Mouse (Mus musculus) hindbrain, postnatal 0 days (tissue): ENCODE results near the gene Rsbn1l. TPM values are rescaled to one million over a fixed set of nuclear protein-coding genes. Genes with fewer than 3 reads are reported as not detected.

ENCODE experiments used
- ATAC-seq: fragments of 200-750 bp; cut with Nextera tagmentation; 2 replicates; pipeline ENCODE4 v1.8.0; 2017; ENCODE audit warnings: mild to moderate bottlenecking, moderate TSS enrichment, moderate library complexity
- DNase-seq: peaks from one replicate; pipeline ENCODE4 v3.0.0-alpha.2; 2015; ENCODE audit warnings: low spot score
- H3K27ac ChIP-seq: fragments of 300-500 bp; sonication (generic); 2 replicates; pipeline ENCODE4 v1.5.1; 2014; ENCODE audit warnings: mild to moderate bottlenecking
- H3K27me3 ChIP-seq: fragments of 300-500 bp; sonication (generic); 2 replicates; pipeline ENCODE4 v1.6.1; 2014; ENCODE audit warnings: low read length, mixed read lengths; ENCODE audit not compliant: insufficient read depth
- H3K36me3 ChIP-seq: fragments of 300-500 bp; sonication (generic); 2 replicates; pipeline ENCODE4 v1.6.1; 2014; ENCODE audit warnings: low read length, mixed read lengths; ENCODE audit not compliant: insufficient read depth
- H3K4me1 ChIP-seq: fragments of 300-500 bp; sonication (generic); 2 replicates; pipeline ENCODE4 v1.6.1; 2014; ENCODE audit warnings: antibody characterized with exemption, low read length, mixed read lengths; ENCODE audit not compliant: insufficient read depth
- H3K4me2 ChIP-seq: fragments of 300-500 bp; sonication (generic); 2 replicates; pipeline ENCODE4 v1.6.1; 2014; ENCODE audit warnings: low read depth, mild to moderate bottlenecking, low read length, moderate library complexity, mixed read lengths
- H3K4me3 ChIP-seq: fragments of 300-500 bp; sonication (generic); 2 replicates; pipeline ENCODE4 v1.5.1; 2014; ENCODE audit warnings: low read length
- H3K9ac ChIP-seq: fragments of 300-500 bp; sonication (generic); replicated peaks from 2 replicates; pipeline ENCODE4 v1.6.1; 2014; ENCODE audit warnings: mild to moderate bottlenecking, low read length, moderate library complexity, mixed read lengths
- H3K9me3 ChIP-seq: fragments of 300-500 bp; sonication (generic); 2 replicates; pipeline ENCODE4 v1.6.1; 2016; ENCODE audit warnings: low read length, mixed read lengths
- CTCF ChIP-seq: IDR thresholded peaks from 2 replicates; pipeline ENCODE4 v1.5.1; 2016; ENCODE audit warnings: antibody characterized with exemption, control low read depth, low read depth
- WGBS: fragments of 180-500 bp; shearing (Covaris S2); extraction: QIAGEN DNeasy Blood & Tissue Kit; methylation state at CpG from one replicate; pipeline ENCODE4 v1.1.7; 2014; 5-methylcytosine and 5-hydroxymethylcytosine counted together
- polyA plus RNA-seq: library from polyadenylated mRNA; unstranded; fragments of >200 nt; fragmentation: Nextera tagmentation; extraction: Ambion mirVana; gene quantifications from 2 replicates; pipeline ENCODE4 v1.2.1, GENCODE M21; 2015
- total RNA-seq: library from RNA; depleted of rRNA; stranded (reverse); fragments of >200 nt; gene quantifications from 2 replicates; pipeline ENCODE4 v1.2.3, GENCODE M21; 2014; rRNA removed

The Rsbn1l gene
- total RNA-seq (4.5 and 5.5 TPM in 2 replicates), polyA plus RNA-seq (3.7 and 4.0 TPM in 2 replicates)

GRCm38 (mm10) chr5:20956298-20956697 lies at the start of gene Rsbn1l:
Gene Rsbn1l, minus strand, starts transcription at chr5:20956398.
- ATAC-seq (no peak), DNase-seq (no peak)
- Histone ChIP-seq H3K9ac (no peak within 1 kb of the TSS), H3K4me1 (no peaks in the 10 kb centered on the region), H3K27me3 (no peaks in the 10 kb centered on the region), H3K4me3 (no peak within 1 kb of the TSS), H3K9me3 (0 out of 2 replicates have a peak, but pooled peaks cover 3% of the 10 kb centered on the region), H3K36me3 (no peaks in the 10 kb centered on the region), H3K27ac (no peak within 1 kb of the TSS), H3K4me2 (no peak within 1 kb of the TSS)
- WGBS: 95% methylated on average over 3 of the region's 3 CpGs
- no peak for TF ChIP-seq CTCF

GRCm38 (mm10) chr5:21002723-21003122 lies 46.5 kb upstream of the Rsbn1l start:
- no peak overlapping the region for H3K27ac ChIP-seq
- DNase-seq (no peak), ATAC-seq (no peak)
- no peak for TF ChIP-seq CTCF
- no peaks in the 10 kb centered on the region for H3K27me3 ChIP-seq
- no peak overlapping the region for H3K4me3 ChIP-seq
- 0 out of 2 replicates have a peak, but pooled peaks cover 4% of the 10 kb centered on the region for H3K9me3 ChIP-seq
- H3K4me2 ChIP-seq: no peak overlapping the region
- H3K4me1 ChIP-seq: no peaks in the 10 kb centered on the region
- no peak overlapping the region for H3K9ac ChIP-seq
- WGBS: 97% methylated on average over 6 of the region's 6 CpGs
- peaks cover 37% of the 10 kb centered on the region; the same call in 1 of the 2 replicates for H3K36me3 ChIP-seq

GRCm38 (mm10) chr5:21001622-21002315 lies 45.6 kb upstream of the Rsbn1l start:
- no peak overlapping the region for H3K4me3 ChIP-seq
- 0 out of 2 replicates have a peak, but pooled peaks cover 4% of the 10 kb centered on the region for H3K9me3 ChIP-seq
- TF ChIP-seq CTCF: no peak
- H3K27ac ChIP-seq: no peak overlapping the region
- DNase-seq (no peak), ATAC-seq (no peak)
- no peaks in the 10 kb centered on the region for H3K27me3 ChIP-seq
- H3K4me1 ChIP-seq: no peaks in the 10 kb centered on the region
- 96% methylated on average over 10 of the region's 10 CpGs for WGBS
- peaks cover 47% of the 10 kb centered on the region; the same call in 1 of the 2 replicates for H3K36me3 ChIP-seq
- H3K9ac ChIP-seq: no peak overlapping the region
- no peak overlapping the region for H3K4me2 ChIP-seq

GRCm38 (mm10) chr5:20998427-20998826 lies 42.2 kb upstream of the Rsbn1l start:
- H3K4me3 ChIP-seq: no peak overlapping the region
- H3K4me1 ChIP-seq: no peaks in the 10 kb centered on the region
- DNase-seq (no peak), ATAC-seq (no peak)
- 95% methylated on average over 6 of the region's 6 CpGs for WGBS
- no peak overlapping the region for H3K4me2 ChIP-seq
- no peak overlapping the region for H3K9ac ChIP-seq
- peaks cover 58% of the 10 kb centered on the region for H3K36me3 ChIP-seq
- H3K27me3 ChIP-seq: no peaks in the 10 kb centered on the region
- 0 out of 2 replicates have a peak, but pooled peaks cover 4% of the 10 kb centered on the region for H3K9me3 ChIP-seq
- no peak for TF ChIP-seq CTCF
- no peak overlapping the region for H3K27ac ChIP-seq

- no peak overlapping the region for H3K4me3 ChIP-seq
- 96% methylated on average over 6 of the region's 6 CpGs for WGBS
- H3K27ac ChIP-seq: no peak overlapping the region
- H3K36me3 ChIP-seq: peaks cover 51% of the 10 kb centered on the region
- TF ChIP-seq CTCF: no peak
- DNase-seq (no peak), ATAC-seq (no peak)
- H3K4me1 ChIP-seq: no peaks in the 10 kb centered on the region
- no peaks in the 10 kb centered on the region for H3K27me3 ChIP-seq
- H3K4me2 ChIP-seq: no peak overlapping the region
- 0 out of 2 replicates have a peak, but pooled peaks cover 4% of the 10 kb centered on the region for H3K9me3 ChIP-seq
- no peak overlapping the region for H3K9ac ChIP-seq
These were observed 41.4 kb upstream of the Rsbn1l start for GRCm38 (mm10) chr5:20997555-20997954.

GRCm38 (mm10) chr5:20990062-20990809 lies 34.0 kb upstream of the Rsbn1l start:
- Histone ChIP-seq H3K4me1 (no peaks in the 10 kb centered on the region), H3K27me3 (no peaks in the 10 kb centered on the region), H3K9me3 (no peaks in the 10 kb centered on the region), H3K36me3 (peaks cover 27% of the 10 kb centered on the region), H3K27ac (no peak overlapping the region), H3K4me2 (no peak overlapping the region), H3K4me3 (no peak overlapping the region), H3K9ac (no peak overlapping the region)
- ATAC-seq (no peak), DNase-seq (no peak)
- WGBS: 95% methylated on average over 8 of the region's 8 CpGs
- TF ChIP-seq CTCF: no peak
